22 mouse cellular contexts compared by ENCODE assay signal in the genomic region with DNA sequence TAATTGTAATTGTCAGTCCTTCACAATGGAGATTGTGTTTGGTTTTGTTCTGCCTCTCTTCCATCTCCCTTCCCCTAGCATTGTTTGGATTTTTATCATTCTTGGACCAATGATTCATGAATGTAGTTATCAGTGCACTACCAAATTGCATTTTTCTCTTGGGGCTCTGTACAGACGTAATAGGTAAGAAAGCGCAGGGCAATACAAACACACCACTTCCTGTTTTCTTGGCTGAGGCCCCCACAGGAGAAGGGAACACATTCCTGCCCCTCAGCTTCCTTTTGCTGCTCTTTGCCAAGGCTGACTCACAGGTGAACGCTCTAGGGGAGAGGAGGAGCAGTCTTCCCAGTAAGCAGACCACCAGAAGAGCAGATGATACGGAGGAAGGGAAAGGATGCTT. TPM values are rescaled to one million over a fixed set of nuclear protein-coding genes. Genes with fewer than 3 reads are reported as not detected.
DNase-seq lines count a peak whose midpoint lies in the region; ATAC-seq and TF ChIP-seq lines count a peak whose summit lies in the region.
"Had no signal": no experiment of that assay in that cellular context is flagged by ENCODE, and none has a peak within 500 bp of the region (broad histone marks: within the 10 kb centered on the region; RNA-seq: fewer than 3 reads in every experiment).

No protein-coding gene starts in this region.

- no peaks in the 10 kb centered on the region for H3K36me3 ChIP-seq in lung, postnatal 0 days (ENCODE audit: insufficient read depth, low read length)
- H3K36me3 ChIP-seq: embryonic facial prominence, embryonic 15.5 days; G1E; limb, embryonic 10.5 days; liver, embryonic 12.5 days had no signal

- no peak for ATAC-seq in lung, postnatal 0 days
- ATAC-seq: forebrain, embryonic 14.5 days; intestine, embryonic 16.5 days; liver, embryonic 12.5 days had no signal

- H3K9me3 ChIP-seq in lung, postnatal 0 days (ENCODE audit: low read length) = no peaks in the 10 kb centered on the region
- H3K9me3 ChIP-seq: embryonic facial prominence, embryonic 15.5 days; G1E; limb, embryonic 10.5 days; liver, embryonic 12.5 days had no signal

- TF ChIP-seq EP300 in lung, postnatal 0 days (IDR thresholded peaks at IDR 0.05) = peak; percentile 60

- no peak overlapping the region for H3K4me3 ChIP-seq in lung, postnatal 0 days (ENCODE audit: low read depth, low read length)
- H3K4me3 ChIP-seq: embryonic facial prominence, embryonic 15.5 days; left cerebral cortex, adult 2 months; limb, embryonic 10.5 days; liver, embryonic 12.5 days had no signal

- intact Hi-C loops in heart, postnatal 14 days (cut with DNase I) = no loop called here

- no peak overlapping the region for H3K9ac ChIP-seq in lung, postnatal 0 days (replicated peaks; ENCODE audit: low read depth)
- H3K9ac ChIP-seq: embryonic facial prominence, embryonic 15.5 days; liver, embryonic 12.5 days; lung, embryonic 14.5 days had no signal

- peak; percentile 94 for DNase-seq in heart, adult 11 months
- no peak for DNase-seq in heart, postnatal 14 days
- no peak for DNase-seq in lung, postnatal 0 days (ENCODE audit: low spot score)
- DNase-seq in lung, postnatal 4 days = no peak
- peak; percentile 61 for DNase-seq in T-cell, adult 2 months (ENCODE audit: low spot score)
- peak; percentile 59 for DNase-seq in naive thymus-derived CD4-positive, alpha-beta T cell, adult 2 months (ENCODE audit: low read depth)
- DNase-seq in frontal cortex, postnatal 10 days (ENCODE audit: low spot score in 2 of 2) = no peak
- no peak for DNase-seq in cerebellum, postnatal 25 days
- DNase-seq: adrenal gland, postnatal 14 days; B cell, adult 2 months; cerebellum, adult 2 months; kidney, postnatal 25 days; lung, embryonic 14.5 days; midbrain, embryonic 14.5 days; thymus, adult 18-20 months had no signal

- 35% methylated on average over 4 of the region's 4 CpGs for WGBS in lung, postnatal 0 days

- no peaks in the 10 kb centered on the region for H3K27me3 ChIP-seq in lung, postnatal 0 days (replicated peaks; ENCODE audit: insufficient read depth, low read length)
- H3K27me3 ChIP-seq: embryonic facial prominence, embryonic 15.5 days; liver, embryonic 12.5 days had no signal

- H3K27ac ChIP-seq in lung, postnatal 0 days (ENCODE audit: low read length) = no peak overlapping the region
- H3K27ac ChIP-seq: embryonic facial prominence, embryonic 15.5 days; left cerebral cortex, adult 2 months; limb, embryonic 10.5 days; liver, embryonic 12.5 days had no signal

- no peaks in the 10 kb centered on the region for H3K4me1 ChIP-seq in lung, postnatal 0 days (ENCODE audit: insufficient read depth, low read depth, low read length)
- H3K4me1 ChIP-seq: embryonic facial prominence, embryonic 15.5 days; limb, embryonic 10.5 days; liver, embryonic 12.5 days had no signal

- no peak for TF ChIP-seq CTCF in lung, postnatal 0 days (IDR thresholded peaks at IDR 0.05)

- no peak overlapping the region for H3K4me2 ChIP-seq in lung, postnatal 0 days (replicated peaks; ENCODE audit: low read depth, low read length)
- H3K4me2 ChIP-seq: embryonic facial prominence, embryonic 15.5 days; liver, embryonic 12.5 days; lung, embryonic 14.5 days had no signal

RNA-seq across cellular contexts. Expression of a gene that starts 37.7 kb away (rescaled TPM):
- 10 to 100 TPM; 13.1 to 15.0 TPM for total RNA-seq in heart, postnatal 14 days (2021)
- polyA plus RNA-seq in lung, postnatal 0 days (2015; fragmentation: Nextera tagmentation; extraction: Ambion mirVana) = 11.2 and 11.6 TPM in 2 replicates

Comparison
In these comparisons a context has a peak if more than half of its experiments do, and no peak if none do; other contexts are left out.
1. DNase-seq: peak in heart, adult 11 months (single experiment), T-cell, adult 2 months (single experiment) and naive thymus-derived CD4-positive, alpha-beta T cell, adult 2 months (single experiment); none in heart, postnatal 14 days (0 of 2), lung, postnatal 0 days (single experiment), lung, postnatal 4 days (0 of 2), frontal cortex, postnatal 10 days (0 of 2) and cerebellum, postnatal 25 days (0 of 2).